Mouse (Mus musculus): Measurements from ENCODE around the gene Cers6.

DNA sequence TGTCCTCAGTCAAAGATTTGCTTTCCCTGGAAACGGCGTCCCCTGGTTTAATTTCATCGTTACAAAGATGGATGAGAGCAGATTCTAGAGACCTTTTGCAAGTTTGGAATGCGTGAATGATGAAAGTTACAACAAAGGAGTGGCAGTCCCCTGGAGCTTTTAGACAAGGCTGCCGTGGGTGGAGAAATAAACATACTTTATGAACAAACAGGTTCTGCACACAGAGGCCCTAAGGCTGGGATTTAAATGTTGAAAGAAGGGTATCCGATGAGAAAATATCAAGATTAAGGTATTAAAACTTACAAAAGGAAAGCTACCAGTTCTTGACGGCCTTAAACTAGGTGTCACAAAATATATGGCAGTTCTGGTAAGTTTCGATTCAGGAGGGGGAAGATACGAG, 117.0 kb downstream of the Cers6 start:
- no peak for TF ChIP-seq POLR2A (IDR thresholded peaks at IDR 0.05; ENCODE audit: low read depth, low read length)
- TF ChIP-seq CTCF (IDR thresholded peaks at IDR 0.05; ENCODE audit: extremely low read depth, insufficient read depth, insufficient read length, insufficient replicate concordance), result no peak
